Mouse (Mus musculus) G1E (cell line): ENCODE measurements around the gene Gm7544. TPM values are rescaled to one million over a fixed set of nuclear protein-coding genes. Genes with fewer than 3 reads are reported as not detected.
A peak's percentile ranks its signal among the peaks of the same experiment; 100 is the strongest.

Experiments
- ATAC-seq: 2 replicates; pipeline ENCODE4 v1.8.0; 2016; ENCODE audit warnings: mild to moderate bottlenecking; ENCODE audit not compliant: insufficient number of reproducible peaks, poor library complexity, low FRiP score, severe bottlenecking; ENCODE audit errors: extremely low read depth
- DNase-seq: peaks from one replicate; pipeline ENCODE4 v3.0.0; 2012; ENCODE audit warnings: low spot score
- H3K27me3 ChIP-seq: 2 replicates; pipeline ENCODE4 v1.6.1; 2012; ENCODE audit warnings: mild to moderate bottlenecking, low read length, inconsistent platforms; ENCODE audit not compliant: insufficient read depth
- H3K36me3 ChIP-seq: replicated peaks from 2 replicates; pipeline ENCODE3; 2012; ENCODE audit warnings: mild to moderate bottlenecking, inconsistent platforms
- H3K4me1 ChIP-seq: 2 replicates; pipeline ENCODE4 v1.6.1; 2012; ENCODE audit warnings: low read depth, low read length, inconsistent platforms, mixed read lengths; ENCODE audit not compliant: insufficient read depth
- H3K4me3 ChIP-seq: 2 replicates; pipeline ENCODE4 v1.5.1; 2012; ENCODE audit warnings: low read depth, mild to moderate bottlenecking, inconsistent platforms, low read length, moderate library complexity, mixed read lengths
- H3K9me3 ChIP-seq: replicated peaks from 2 replicates; pipeline ENCODE4 v1.6.1; 2012; ENCODE audit warnings: inconsistent platforms
- CTCF ChIP-seq: IDR thresholded peaks from 2 replicates; pipeline ENCODE4 v1.5.1; 2012; ENCODE audit warnings: low read depth, low read length, inconsistent platforms, mixed read lengths
- GATA1 ChIP-seq: IDR thresholded peaks from 2 replicates; pipeline ENCODE4 v1.6.1; 2012; ENCODE audit warnings: borderline replicate concordance, low read length, inconsistent platforms, mixed read lengths
- GATA2 ChIP-seq: IDR thresholded peaks from 2 replicates; pipeline ENCODE4 v1.6.1; 2012; ENCODE audit warnings: low read depth, low read length, inconsistent platforms, borderline replicate concordance
- POLR2AphosphoS5 ChIP-seq: IDR thresholded peaks from 2 replicates; pipeline ENCODE4 v1.6.1; 2012; ENCODE audit warnings: low read depth, low read length, inconsistent platforms; ENCODE audit not compliant: insufficient replicate concordance
- TAL1 ChIP-seq: conservative IDR thresholded peaks from 2 replicates; pipeline ENCODE4 v1.6.1; 2012; ENCODE audit warnings: low read depth, low read length, inconsistent platforms, mixed read lengths
- polyA plus RNA-seq: library from polyadenylated mRNA; stranded (reverse); fragments of >175 nt; gene quantifications from 2 replicates; pipeline ENCODE4 v1.2.3, GENCODE M21; 2012
- total RNA-seq, 2 experiments: library from RNA; stranded (forward) in 1 of 2; stranded (reverse) in 1 of 2; fragments of 200-1000 nt in 1 of 2; fragments of >200 nt in 1 of 2; fragmentation: Nextera tagmentation in 1 of 2; gene quantifications; 2 replicates each; pipeline ENCODE4 v1.2.3; 2014 to 2017

The Gm7544 gene
- total and polyA plus RNA-seq, 3 experiments = not detected

GRCm38 (mm10) chr1:82986738-82987137 is 30.9 kb upstream of the Gm7544 start:
- TF ChIP-seq POLR2AphosphoS5 (no peak), GATA2 (no peak), GATA1 (no peak), CTCF (no peak), TAL1 (no peak)
- Histone ChIP-seq H3K9me3 (peaks cover 7% of the 10 kb centered on the region), H3K4me1 (peaks cover 1% of the 10 kb centered on the region; the same call in 1 of the 2 replicates), H3K36me3 (no peaks in the 10 kb centered on the region), H3K4me3 (no peak overlapping the region), H3K27me3 (peaks cover 6% of the 10 kb centered on the region)
- ATAC-seq = no peak
- no peak for DNase-seq

- no peaks in the 10 kb centered on the region for H3K36me3 ChIP-seq
- H3K27me3 ChIP-seq = no peaks in the 10 kb centered on the region
- no peak for DNase-seq
- TF ChIP-seq GATA1 (no peak), TAL1 (no peak), GATA2 (no peak), POLR2AphosphoS5 (no peak), CTCF (no peak)
- H3K4me1 ChIP-seq = peaks cover 14% of the 10 kb centered on the region
- no peak overlapping the region for H3K4me3 ChIP-seq
- ATAC-seq = no peak
- no peaks in the 10 kb centered on the region for H3K9me3 ChIP-seq
These were observed 22.0 kb upstream of the Gm7544 start for GRCm38 (mm10) chr1:82977840-82978239.

- no peaks in the 10 kb centered on the region for H3K9me3 ChIP-seq
- no peak for TF ChIP-seq GATA1
- TF ChIP-seq CTCF = no peak
- TF ChIP-seq POLR2AphosphoS5 = no peak
- TF ChIP-seq GATA2 = no peak
- no peak for TF ChIP-seq TAL1
- H3K4me1 ChIP-seq = peaks cover 18% of the 10 kb centered on the region
- no peak for ATAC-seq
- no peaks in the 10 kb centered on the region for H3K36me3 ChIP-seq
- no peak overlapping the region for H3K4me3 ChIP-seq
- DNase-seq = no peak
- H3K27me3 ChIP-seq = 0 out of 2 replicates have a peak, but pooled peaks cover 2% of the 10 kb centered on the region
These were observed 19.9 kb upstream of the Gm7544 start for GRCm38 (mm10) chr1:82975750-82976149.

DNA sequence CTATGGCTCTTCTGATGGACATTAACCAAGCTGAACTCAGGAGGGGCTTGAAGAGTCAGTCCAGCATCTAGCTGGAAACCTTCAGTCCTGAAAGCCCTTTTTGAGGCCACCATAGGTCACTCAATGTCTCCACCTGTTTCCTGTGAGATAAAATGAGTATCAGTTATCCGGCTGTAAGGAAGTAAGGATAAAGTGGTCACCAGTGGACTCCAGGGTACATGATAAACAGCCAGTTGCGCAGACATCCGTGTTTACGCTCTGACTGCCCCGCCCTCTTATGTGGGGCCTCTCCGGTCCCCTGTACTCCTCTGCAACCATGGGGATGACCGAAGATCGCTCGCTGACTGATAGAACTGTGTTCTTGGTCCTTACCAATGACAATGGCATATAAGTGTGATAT is 18.5 kb upstream of the Gm7544 start:
- DNase-seq (no peak), ATAC-seq (peak; percentile 77)
- Histone ChIP-seq H3K4me1 (peaks cover 18% of the 10 kb centered on the region), H3K27me3 (0 out of 2 replicates have a peak, but pooled peaks cover 2% of the 10 kb centered on the region), H3K9me3 (no peaks in the 10 kb centered on the region), H3K36me3 (no peaks in the 10 kb centered on the region), H3K4me3 (no peak overlapping the region; the same call in 1 of the 2 replicates)
- TF ChIP-seq TAL1 = no peak
- TF ChIP-seq GATA2 = no peak
- no peak for TF ChIP-seq GATA1

DNA sequence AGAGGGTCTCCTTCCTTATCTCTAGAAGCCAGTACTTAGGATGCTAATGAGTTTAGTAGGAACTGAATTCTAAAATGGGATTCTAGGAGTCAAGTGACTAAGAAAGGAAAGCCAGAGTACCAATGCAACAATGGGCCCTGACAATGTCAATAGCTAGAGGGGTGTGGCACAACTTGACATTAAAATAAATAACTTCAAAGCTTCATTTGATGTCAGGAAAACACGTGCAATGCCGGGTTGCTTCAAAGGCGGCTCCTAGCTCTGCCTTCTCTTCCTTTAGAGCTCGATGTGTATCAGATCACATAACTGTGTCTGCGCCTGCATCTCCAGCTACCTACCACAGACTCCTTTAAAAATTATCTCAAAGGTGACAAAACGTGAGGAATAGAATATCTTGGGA is 18.1 kb upstream of the Gm7544 start:
- Histone ChIP-seq H3K36me3 (no peaks in the 10 kb centered on the region), H3K9me3 (no peaks in the 10 kb centered on the region), H3K4me1 (peaks cover 18% of the 10 kb centered on the region), H3K4me3 (no peak overlapping the region), H3K27me3 (peaks cover 2% of the 10 kb centered on the region; the same call in 1 of the 2 replicates)
- ATAC-seq (no peak), DNase-seq (no peak)
- TF ChIP-seq TAL1 = no peak
- no peak for TF ChIP-seq POLR2AphosphoS5
- TF ChIP-seq GATA2 = no peak
- no peak for TF ChIP-seq CTCF
- TF ChIP-seq GATA1 = no peak

- no peak for TF ChIP-seq CTCF
- TF ChIP-seq TAL1 = no peak
- no peak for TF ChIP-seq POLR2AphosphoS5
- no peak for TF ChIP-seq GATA1
- no peak for TF ChIP-seq GATA2
- Histone ChIP-seq H3K27me3 (peaks cover 2% of the 10 kb centered on the region; the same call in 1 of the 2 replicates), H3K9me3 (no peaks in the 10 kb centered on the region), H3K4me3 (no peak overlapping the region), H3K4me1 (peaks cover 18% of the 10 kb centered on the region), H3K36me3 (no peaks in the 10 kb centered on the region)
- ATAC-seq (peak; percentile 31; the same call in 1 of the 2 replicates), DNase-seq (no peak)
These were observed 17.4 kb upstream of the Gm7544 start for GRCm38 (mm10) chr1:82973244-82973643.
